Mouse (Mus musculus): ENCODE measurements around the gene Traf4.

DNA sequence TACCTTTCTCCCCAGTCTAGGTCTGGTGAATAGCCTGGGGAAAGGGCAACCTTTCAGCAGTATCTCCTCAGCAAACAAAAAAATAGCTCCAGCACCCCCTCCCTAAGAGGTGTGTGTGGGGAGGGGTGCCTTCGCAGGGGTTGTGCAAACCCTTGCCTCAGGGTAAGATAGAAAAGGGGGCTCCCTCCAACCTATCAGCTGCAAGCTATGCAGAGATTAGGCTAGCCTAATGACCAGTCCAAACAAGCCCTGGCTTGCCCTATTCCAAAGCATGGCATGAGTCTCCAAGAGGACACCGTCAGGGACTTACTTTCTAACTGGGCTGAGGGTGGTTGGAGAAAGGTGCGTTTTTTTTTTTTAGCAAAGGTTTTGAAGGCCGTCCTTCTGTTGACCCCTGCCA lies 772 bp upstream of the Traf4 start:
- TF ChIP-seq CTCF (IDR thresholded peaks at IDR 0.05 in 2 of 3, conservative IDR thresholded peaks at IDR 0.05 in 1 of 3; ENCODE audit: control insufficient read depth in 1 of 3, insufficient read depth in 1 of 3, low read depth in 2 of 3, low read length in 3 of 3, poor library complexity in 1 of 3, severe bottlenecking in 1 of 3) (no peak), POLR2AphosphoS2 (IDR thresholded peaks at IDR 0.05; ENCODE audit: low read length) (no peak), GATA1 (IDR thresholded peaks at IDR 0.05; ENCODE audit: low read depth, low read length) (no peak), TCF12 (IDR thresholded peaks at IDR 0.05; ENCODE audit: low read depth, low read length) (no peak), POLR2A (IDR thresholded peaks at IDR 0.05; ENCODE audit: control insufficient read depth in 1 of 2, insufficient read depth in 1 of 2, low read depth in 1 of 2, low read length in 2 of 2, poor library complexity in 1 of 2) (no peak), ELF1 (IDR thresholded peaks at IDR 0.05; ENCODE audit: low read depth, low read length) (no peak), SMC3 (IDR thresholded peaks at IDR 0.05; ENCODE audit: low read depth, low read length) (no peak), ZNF384 (IDR thresholded peaks at IDR 0.05; ENCODE audit: low read depth, low read length) (no peak), USF2 (IDR thresholded peaks at IDR 0.05; ENCODE audit: borderline replicate concordance in 1 of 2, insufficient read depth in 1 of 2, low read depth in 1 of 2, low read length in 2 of 2) (no peak), NELFE (IDR thresholded peaks at IDR 0.05; ENCODE audit: low read depth, low read length) (no peak), HCFC1 (IDR thresholded peaks at IDR 0.05; ENCODE audit: low read depth, low read length) (no peak), MAZ (IDR thresholded peaks at IDR 0.05; ENCODE audit: low read depth, low read length) (no peak), TAL1 (IDR thresholded peaks at IDR 0.05; ENCODE audit: low read length) (no peak)
